12 mouse cellular contexts compared by ENCODE assay signal in the genomic region with DNA sequence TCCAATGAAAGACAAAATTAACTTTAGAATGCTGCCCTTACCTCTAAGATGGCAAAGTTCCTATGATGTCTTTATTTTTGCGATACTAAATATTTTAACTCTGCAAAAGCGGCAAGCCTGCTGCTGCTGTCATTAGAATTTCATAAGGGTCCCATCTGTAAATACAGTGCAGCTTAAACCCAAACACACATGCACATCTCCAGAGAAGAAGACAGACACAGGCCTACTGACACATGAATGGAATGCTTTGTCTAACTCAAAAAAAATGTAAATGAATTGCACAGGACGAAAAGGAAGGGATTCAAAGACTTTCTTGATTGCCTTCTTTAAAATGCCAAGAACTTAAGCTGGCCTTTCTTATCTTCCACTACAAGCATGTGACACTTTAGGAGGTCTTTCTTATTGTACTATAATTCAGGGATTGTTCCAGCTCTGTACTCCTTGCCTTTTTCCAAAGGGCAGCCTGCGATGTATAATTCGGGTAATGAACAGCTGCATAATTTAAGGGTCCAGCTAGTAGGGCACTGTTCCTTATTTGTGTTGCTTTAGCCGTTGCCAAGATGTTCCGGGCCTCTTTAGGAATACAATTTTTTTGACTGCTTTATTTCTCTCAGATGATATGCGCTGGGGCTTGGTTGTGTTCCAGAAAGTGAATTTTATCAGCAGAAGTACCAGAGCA.
DNase-seq lines count a peak whose midpoint lies in the region; ATAC-seq and TF ChIP-seq lines count a peak whose summit lies in the region.
"Had no signal": no experiment of that assay in that cellular context is flagged by ENCODE, and none has a peak within 500 bp of the region (broad histone marks: within the 10 kb centered on the region; RNA-seq: fewer than 3 reads in every experiment).

No protein-coding gene starts in this region.

- peaks cover 12% of the 10 kb centered on the region for H3K4me1 ChIP-seq in embryonic facial prominence, embryonic 14.5 days (ENCODE audit: control insufficient read depth, insufficient read depth, low read length)
- H3K4me1 ChIP-seq in hindbrain, embryonic 10.5 days (replicated peaks) = peaks cover 19% of the 10 kb centered on the region
- H3K4me1 ChIP-seq in midbrain, embryonic 15.5 days = peaks cover 17% of the 10 kb centered on the region
- H3K4me1 ChIP-seq: limb, embryonic 12.5 days had no signal

- intact Hi-C loops in left cerebral cortex, postnatal 25 days (cut with DNase I) = loop anchor here (10.0 kb wide), 1 partner anchor 818 kb away; no protein-coding TSS in a partner anchor
- intact Hi-C loops in gastrocnemius, postnatal 36 days (cut with DNase I) = no loop called here

- TF ChIP-seq CTCF in layer of hippocampus, adult 2 months (conservative IDR thresholded peaks at IDR 0.05) = no peak

- H3K27ac ChIP-seq in layer of hippocampus, adult 2 months = peak overlapping the region; percentile 67
- H3K27ac ChIP-seq in embryonic facial prominence, embryonic 14.5 days (replicated peaks; ENCODE audit: low read depth, low read length) = no peak overlapping the region; the same call in 1 of the 2 replicates
- peak overlapping the region; percentile 73 for H3K27ac ChIP-seq in hindbrain, embryonic 10.5 days
- peak overlapping the region; percentile 62 for H3K27ac ChIP-seq in midbrain, embryonic 15.5 days
- H3K27ac ChIP-seq: heart, adult 2 months; limb, embryonic 12.5 days had no signal

- WGBS in embryonic facial prominence, embryonic 14.5 days = 43% methylated on average over 8 of the region's 8 CpGs
- WGBS in hindbrain, embryonic 10.5 days = 59% methylated on average over 8 of the region's 8 CpGs
- 9% methylated on average over 8 of the region's 8 CpGs for WGBS in midbrain, embryonic 15.5 days

- H3K27me3 ChIP-seq in embryonic facial prominence, embryonic 14.5 days (replicated peaks; ENCODE audit: control insufficient read depth, insufficient read depth, low read length) = no peaks in the 10 kb centered on the region
- no peaks in the 10 kb centered on the region for H3K27me3 ChIP-seq in hindbrain, embryonic 10.5 days (ENCODE audit: insufficient read depth, poor library complexity, severe bottlenecking)
- no peaks in the 10 kb centered on the region for H3K27me3 ChIP-seq in midbrain, embryonic 15.5 days (replicated peaks)
- H3K27me3 ChIP-seq: limb, embryonic 12.5 days; Patski had no signal

- H3K9me3 ChIP-seq in embryonic facial prominence, embryonic 14.5 days (ENCODE audit: control insufficient read depth, low read length) = no peaks in the 10 kb centered on the region
- H3K9me3 ChIP-seq in hindbrain, embryonic 10.5 days = no peaks in the 10 kb centered on the region
- H3K9me3 ChIP-seq in midbrain, embryonic 15.5 days = no peaks in the 10 kb centered on the region
- H3K9me3 ChIP-seq: limb, embryonic 12.5 days had no signal

- H3K9ac ChIP-seq in embryonic facial prominence, embryonic 14.5 days (ENCODE audit: low read depth, low read length) = no peak overlapping the region
- no peak overlapping the region for H3K9ac ChIP-seq in midbrain, embryonic 15.5 days
- H3K9ac ChIP-seq: limb, embryonic 12.5 days had no signal

- H3K4me3 ChIP-seq in layer of hippocampus, adult 2 months = no peak overlapping the region; the same call in 1 of the 2 replicates
- H3K4me3 ChIP-seq in embryonic facial prominence, embryonic 14.5 days (ENCODE audit: low read depth, low read length) = no peak overlapping the region
- no peak overlapping the region for H3K4me3 ChIP-seq in hindbrain, embryonic 10.5 days
- H3K4me3 ChIP-seq in midbrain, embryonic 15.5 days = no peak overlapping the region
- H3K4me3 ChIP-seq: heart, adult 2 months; limb, embryonic 12.5 days had no signal

- ATAC-seq in embryonic facial prominence, embryonic 14.5 days (ENCODE audit: low read depth) = peak; percentile 37; the same call in 1 of the 2 replicates
- ATAC-seq in midbrain, embryonic 15.5 days (replicated peaks) = peak; percentile 91
- ATAC-seq: inflammation-experienced regulatory T-cells, adult 6 months; Patski had no signal

- no peaks in the 10 kb centered on the region for H3K36me3 ChIP-seq in embryonic facial prominence, embryonic 14.5 days (ENCODE audit: control insufficient read depth, insufficient read depth, low read length)
- no peaks in the 10 kb centered on the region for H3K36me3 ChIP-seq in hindbrain, embryonic 10.5 days
- no peaks in the 10 kb centered on the region for H3K36me3 ChIP-seq in midbrain, embryonic 15.5 days (replicated peaks)
- H3K36me3 ChIP-seq: limb, embryonic 12.5 days had no signal

- no peak overlapping the region for H3K4me2 ChIP-seq in embryonic facial prominence, embryonic 14.5 days (ENCODE audit: low read depth, low read length)
- peak overlapping the region; percentile 18; the same call in 1 of the 2 replicates for H3K4me2 ChIP-seq in midbrain, embryonic 15.5 days
- H3K4me2 ChIP-seq: limb, embryonic 12.5 days had no signal

- peak in 1 of 2 experiments; percentile 10 for DNase-seq in layer of hippocampus, adult 2 months (ENCODE audit: low spot score in 2 of 2)
- DNase-seq in layer of hippocampus, adult 9-11 months = no peak
- DNase-seq in embryonic facial prominence, embryonic 14.5 days (ENCODE audit: low spot score) = peak; percentile 75
- no peak for DNase-seq in hindbrain, embryonic 10.5 days (ENCODE audit: low spot score)
- DNase-seq in urinary bladder, adult 2 months (ENCODE audit: low spot score) = no peak
- no peak for DNase-seq in left cerebral cortex, postnatal 25 days (ENCODE audit: low spot score in 2 of 2)
- DNase-seq in gastrocnemius, postnatal 36 days = no peak
- DNase-seq: heart, adult 2 months had no signal
